Mouse (Mus musculus) megakaryocyte, embryonic 14.5 days (primary cell): ENCODE data around the gene Fam217a. TPM values are rescaled to one million over a fixed set of nuclear protein-coding genes. Genes with fewer than 3 reads are reported as not detected.
"Not testable (repeated sequence)": the region's sequence is repeated elsewhere in the genome, so short reads cannot be mapped to it uniquely, and the experiment has no call there.

Source experiments
- H3K27me3 ChIP-seq: replicated peaks from 2 replicates; pipeline ENCODE3; 2012; ENCODE audit warnings: inconsistent platforms
- H3K36me3 ChIP-seq: replicated peaks from 2 replicates; pipeline ENCODE3; 2012; ENCODE audit warnings: low read length, inconsistent platforms, mixed read lengths
- H3K4me1 ChIP-seq: 2 replicates; pipeline ENCODE4 v1.6.1; 2012; ENCODE audit warnings: inconsistent platforms
- H3K4me3 ChIP-seq: replicated peaks from 2 replicates; pipeline ENCODE3; 2012; ENCODE audit warnings: moderate library complexity, mild to moderate bottlenecking, inconsistent platforms
- H3K9me3 ChIP-seq: 2 replicates; pipeline ENCODE4 v1.6.1; 2012; ENCODE audit warnings: inconsistent platforms
- FLI1 ChIP-seq: IDR thresholded peaks from 2 replicates; pipeline ENCODE4 v1.6.1; 2012; ENCODE audit warnings: low read length, inconsistent platforms, mixed read lengths
- GATA1 ChIP-seq: IDR thresholded peaks from 3 replicates; pipeline ENCODE4 v1.6.1; 2012; ENCODE audit warnings: mixed read lengths, low read length, inconsistent platforms, borderline replicate concordance
- polyA plus RNA-seq: library from polyadenylated mRNA; stranded (reverse); fragments of >175 nt; gene quantifications from 2 replicates; pipeline ENCODE4 v1.2.3, GENCODE M21; 2012; ENCODE audit warnings: low replicate concordance; ENCODE audit not compliant: insufficient read depth

Gene Fam217a
- polyA plus RNA-seq, 1 experiment = not detected

- Histone ChIP-seq H3K9me3 (no peaks in the 10 kb centered on the region), H3K27me3 (no peaks in the 10 kb centered on the region), H3K4me1 (peaks cover 25% of the 10 kb centered on the region), H3K4me3 (peak overlapping the region; percentile 95), H3K36me3 (no peaks in the 10 kb centered on the region)
- no peak for TF ChIP-seq GATA1
- peak; percentile 63; the same call in 1 of the 2 replicates for TF ChIP-seq FLI1
Measured at GRCm38 (mm10) chr13:34873801-34874681, 50.1 kb downstream of the Fam217a start.

- Histone ChIP-seq H3K4me1 (no peaks in the 10 kb centered on the region), H3K4me3 (no peak overlapping the region), H3K36me3 (no peaks in the 10 kb centered on the region), H3K27me3 (no peaks in the 10 kb centered on the region), H3K9me3 (no peaks in the 10 kb centered on the region)
- TF ChIP-seq GATA1 (no peak; the same call in 2 of the 3 replicates), FLI1 (no peak)
Measured at GRCm38 (mm10) chr13:34864420-34865169, 59.5 kb downstream of the Fam217a start.

GRCm38 (mm10) chr13:34861166-34861565, 62.9 kb downstream of the Fam217a start:
- not testable (repeated sequence) for H3K27me3 ChIP-seq, H3K4me3 ChIP-seq, H3K9me3 ChIP-seq

More at GRCm38 (mm10) chr13:34861166-34861565, 62.9 kb downstream of the Fam217a start:
- H3K36me3 ChIP-seq, H3K4me1 ChIP-seq: not testable (repeated sequence)

Other genes with a start within 250 kb of the Fam217a start
- gene Fam50b, start 189.5 kb downstream of the Fam217a start, polyA plus RNA-seq = not detected in 2 replicates
- 0.66 and 7.4 TPM in 2 replicates for gene Prpf4b, start 49.0 kb downstream of the Fam217a start, polyA plus RNA-seq
- gene 4933417A18Rik, start 99 bp upstream of the Fam217a start, polyA plus RNA-seq = not detected in 2 replicates
- not detected in 2 replicates for gene Eci3, start 39.5 kb upstream of the Fam217a start, polyA plus RNA-seq
- 17.1 TPM in 1 of 2 replicates, not detected in the other for gene Eci2, start 102.8 kb upstream of the Fam217a start, polyA plus RNA-seq